Mouse (Mus musculus): ENCODE data around the gene Cd40.

- TF ChIP-seq CTCF (IDR thresholded peaks at IDR 0.05; ENCODE audit: control insufficient read depth, insufficient read depth, insufficient read length) (no peak), MYOD1 (IDR thresholded peaks at IDR 0.05; ENCODE audit: control insufficient read depth, insufficient read length, low read depth) (no peak), USF1 (IDR thresholded peaks at IDR 0.05; ENCODE audit: low read depth) (no peak)
Measured at GRCm38 (mm10) chr2:165010351-165010750, 45.1 kb upstream of the Cd40 start.

All from C2C12 (cell line).